Mouse (Mus musculus) forebrain, embryonic 14.5 days (tissue): ENCODE measurements at regions not wholly inside any gene's neighbourhood (a gene's known extent, or its start where the extent isn't known, plus 50 kb on each side); places are given as distances from the start of the nearest gene placed in this dataset.

Experiments
- ATAC-seq: fragments of 200-750 bp; cut with Nextera tagmentation; 2 replicates; pipeline ENCODE4 v1.8.0; 2017; ENCODE audit warnings: mild to moderate bottlenecking, moderate library complexity
- DNase-seq: peaks from one replicate; pipeline ENCODE4 v3.0.0-alpha.2; 2015; ENCODE audit warnings: low spot score
- H3K27ac ChIP-seq: fragments of 300-500 bp; sonication (generic); 2 replicates; pipeline ENCODE4 v1.5.1; 2014; ENCODE audit warnings: low read depth, mild to moderate bottlenecking, control low read depth, low read length, moderate library complexity
- H3K27me3 ChIP-seq: fragments of 300-500 bp; sonication (generic); replicated peaks from 2 replicates; pipeline ENCODE4 v1.6.1; 2014; ENCODE audit warnings: low read length, control low read depth, mixed read lengths; ENCODE audit not compliant: control insufficient read depth, insufficient read depth
- H3K36me3 ChIP-seq: fragments of 300-500 bp; sonication (generic); 2 replicates; pipeline ENCODE4 v1.6.1; 2014; ENCODE audit warnings: low read length, control low read depth; ENCODE audit not compliant: control insufficient read depth, insufficient read depth
- H3K4me1 ChIP-seq: fragments of 300-500 bp; sonication (generic); 2 replicates; pipeline ENCODE4 v1.6.1; 2014; ENCODE audit warnings: antibody characterized with exemption, low read length, control low read depth; ENCODE audit not compliant: control insufficient read depth, insufficient read depth
- H3K4me2 ChIP-seq: fragments of 300-500 bp; sonication (generic); 2 replicates; pipeline ENCODE4 v1.6.1; 2014; ENCODE audit warnings: mild to moderate bottlenecking, control low read depth, low read length
- H3K4me3 ChIP-seq: fragments of 300-500 bp; sonication (generic); 2 replicates; pipeline ENCODE4 v1.5.1; 2014; ENCODE audit warnings: low read depth, low read length, control low read depth
- H3K9ac ChIP-seq: fragments of 300-500 bp; sonication (generic); 2 replicates; pipeline ENCODE4 v1.6.1; 2014; ENCODE audit warnings: mild to moderate bottlenecking, low read length, control low read depth, moderate library complexity
- H3K9me3 ChIP-seq: fragments of 300-500 bp; sonication (generic); replicated peaks from 2 replicates; pipeline ENCODE4 v1.6.1; 2016; ENCODE audit warnings: low read length, control low read depth, mixed read lengths; ENCODE audit not compliant: control insufficient read depth
- WGBS: fragments of 180-500 bp; shearing (Covaris S2); extraction: QIAGEN DNeasy Blood & Tissue Kit; methylation state at CpG from one replicate; pipeline ENCODE4 v1.1.7; 2014; 5-methylcytosine and 5-hydroxymethylcytosine counted together

GRCm38 (mm10) chr5:111519500-111520041 is 102.4 kb downstream of the Mn1 start:
- H3K36me3 ChIP-seq: no peaks in the 10 kb centered on the region
- WGBS: 1% methylated on average over 7 of the region's 7 CpGs
- no peaks in the 10 kb centered on the region for H3K9me3 ChIP-seq
- ATAC-seq: peak; percentile 92
- H3K27ac ChIP-seq: peak overlapping the region; percentile 93
- H3K4me1 ChIP-seq: peaks cover 20% of the 10 kb centered on the region
- peak overlapping the region; percentile 40; the same call in 1 of the 2 replicates for H3K9ac ChIP-seq
- no peaks in the 10 kb centered on the region for H3K27me3 ChIP-seq
- H3K4me2 ChIP-seq: peak overlapping the region; percentile 10
- no peak overlapping the region for H3K4me3 ChIP-seq
- DNase-seq: peak; percentile 94

GRCm38 (mm10) chr5:111521866-111522265 is 104.7 kb downstream of the Mn1 start:
- H3K4me3 ChIP-seq: no peak overlapping the region
- no peak overlapping the region for H3K27ac ChIP-seq
- no peaks in the 10 kb centered on the region for H3K27me3 ChIP-seq
- no peak overlapping the region for H3K9ac ChIP-seq
- DNase-seq: no peak
- H3K9me3 ChIP-seq: no peaks in the 10 kb centered on the region
- ATAC-seq: no peak
- WGBS: 88% methylated on average over 2 of the region's 2 CpGs
- H3K4me2 ChIP-seq: no peak overlapping the region
- H3K36me3 ChIP-seq: no peaks in the 10 kb centered on the region
- H3K4me1 ChIP-seq: peaks cover 17% of the 10 kb centered on the region

- Histone ChIP-seq H3K4me2 (no peak overlapping the region), H3K27me3 (no peaks in the 10 kb centered on the region), H3K4me3 (no peak overlapping the region), H3K27ac (no peak overlapping the region), H3K4me1 (peaks cover 17% of the 10 kb centered on the region), H3K9ac (no peak overlapping the region), H3K9me3 (no peaks in the 10 kb centered on the region), H3K36me3 (no peaks in the 10 kb centered on the region)
- WGBS: 70% methylated on average over 7 of the region's 7 CpGs
- ATAC-seq: no peak
- DNase-seq: no peak
Observed at GRCm38 (mm10) chr5:111522586-111522985, 105.4 kb downstream of the Mn1 start.

- no peak overlapping the region for H3K27ac ChIP-seq
- 90% methylated on average over 10 of the region's 10 CpGs for WGBS
- no peak overlapping the region for H3K9ac ChIP-seq
- DNase-seq (no peak), ATAC-seq (no peak)
- no peaks in the 10 kb centered on the region for H3K27me3 ChIP-seq
- no peaks in the 10 kb centered on the region for H3K36me3 ChIP-seq
- H3K4me3 ChIP-seq: no peak overlapping the region
- peaks cover 20% of the 10 kb centered on the region for H3K4me1 ChIP-seq
- no peak overlapping the region for H3K4me2 ChIP-seq
- H3K9me3 ChIP-seq: no peaks in the 10 kb centered on the region
Observed at GRCm38 (mm10) chr5:111527741-111528140, 110.6 kb downstream of the Mn1 start.

GRCm38 (mm10) chr5:111529096-111529495 is 111.9 kb downstream of the Mn1 start:
- Histone ChIP-seq H3K27ac (peak overlapping the region; percentile 49), H3K4me2 (no peak overlapping the region; the same call in 1 of the 2 replicates), H3K4me3 (no peak overlapping the region), H3K4me1 (peaks cover 22% of the 10 kb centered on the region), H3K9me3 (no peaks in the 10 kb centered on the region), H3K9ac (peak overlapping the region; percentile 41), H3K36me3 (no peaks in the 10 kb centered on the region), H3K27me3 (no peaks in the 10 kb centered on the region)
- DNase-seq: peak; percentile 74
- WGBS: 9% methylated on average over 9 of the region's 9 CpGs
- peak; percentile 61 for ATAC-seq

- H3K4me1 ChIP-seq: peaks cover 27% of the 10 kb centered on the region
- H3K4me2 ChIP-seq: no peak overlapping the region
- ATAC-seq: no peak
- no peak overlapping the region for H3K9ac ChIP-seq
- no peaks in the 10 kb centered on the region for H3K9me3 ChIP-seq
- WGBS: 22% methylated on average over 26 of the region's 26 CpGs
- no peak overlapping the region; the same call in 1 of the 2 replicates for H3K27ac ChIP-seq
- DNase-seq: peak; percentile 40
- H3K4me3 ChIP-seq: no peak overlapping the region
- H3K36me3 ChIP-seq: no peaks in the 10 kb centered on the region
- H3K27me3 ChIP-seq: no peaks in the 10 kb centered on the region
Observed at GRCm38 (mm10) chr5:111530628-111531524, 113.7 kb downstream of the Mn1 start.

GRCm38 (mm10) chr5:111532446-111533035 is 115.4 kb downstream of the Mn1 start:
- Histone ChIP-seq H3K36me3 (no peaks in the 10 kb centered on the region), H3K27ac (no peak overlapping the region), H3K4me2 (no peak overlapping the region), H3K9me3 (no peaks in the 10 kb centered on the region), H3K4me1 (peaks cover 32% of the 10 kb centered on the region), H3K4me3 (no peak overlapping the region), H3K9ac (no peak overlapping the region), H3K27me3 (no peaks in the 10 kb centered on the region)
- no peak for DNase-seq
- 86% methylated on average over 9 of the region's 9 CpGs for WGBS
- ATAC-seq: no peak

GRCm38 (mm10) chr5:111535978-111536377 is 118.8 kb downstream of the Mn1 start:
- Histone ChIP-seq H3K27me3 (no peaks in the 10 kb centered on the region), H3K36me3 (no peaks in the 10 kb centered on the region), H3K4me3 (no peak overlapping the region), H3K9ac (no peak overlapping the region), H3K4me1 (peaks cover 32% of the 10 kb centered on the region), H3K9me3 (no peaks in the 10 kb centered on the region), H3K4me2 (no peak overlapping the region), H3K27ac (peak overlapping the region; percentile 39; the same call in 1 of the 2 replicates)
- DNase-seq (peak; percentile 28), ATAC-seq (no peak)
- WGBS: 26% methylated on average over 13 of the region's 13 CpGs
